Mouse (Mus musculus): ENCODE data around the gene Ehbp1l1.

DNA sequence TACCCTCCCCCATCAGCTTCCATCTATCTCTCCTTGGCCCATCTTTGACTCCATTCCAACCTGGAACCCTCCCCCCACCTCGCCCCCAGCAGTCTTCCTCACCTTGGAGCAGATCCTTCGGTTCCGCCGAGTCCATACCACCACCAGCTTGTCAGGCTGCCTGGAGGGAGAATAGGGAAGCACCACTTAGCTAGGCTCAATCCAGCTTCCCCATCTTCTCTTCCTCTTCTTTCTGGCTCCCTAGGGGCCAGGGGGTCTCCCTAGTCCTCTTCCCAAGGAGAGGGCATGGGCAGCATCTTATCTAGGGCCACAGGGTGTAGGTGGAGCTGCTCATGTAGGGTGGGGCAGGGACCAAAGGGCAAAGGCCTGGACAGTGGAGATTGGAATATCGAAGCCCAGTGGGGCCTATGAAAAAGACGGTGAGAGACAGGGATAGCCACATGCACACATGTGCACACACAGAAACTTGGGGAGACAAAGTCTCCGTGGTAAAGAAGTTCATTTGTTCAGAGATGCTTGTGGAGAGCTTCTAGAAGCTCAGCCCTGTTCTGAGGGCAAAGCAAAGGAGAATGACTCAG, 3.2 kb downstream of the Ehbp1l1 start:
- no peak for TF ChIP-seq CTCF (IDR thresholded peaks at IDR 0.05; ENCODE audit: insufficient read depth, low read length)
- TF ChIP-seq POLR2A (IDR thresholded peaks at IDR 0.05; ENCODE audit: borderline replicate concordance, extremely low read depth, low read depth, low read length), result no peak

Measured in lung, adult 2 months (tissue).